Mouse (Mus musculus): ENCODE results near the gene Fam155a.
A peak's percentile ranks its signal among the peaks of the same experiment; 100 is the strongest.

The Fam155a gene

DNA sequence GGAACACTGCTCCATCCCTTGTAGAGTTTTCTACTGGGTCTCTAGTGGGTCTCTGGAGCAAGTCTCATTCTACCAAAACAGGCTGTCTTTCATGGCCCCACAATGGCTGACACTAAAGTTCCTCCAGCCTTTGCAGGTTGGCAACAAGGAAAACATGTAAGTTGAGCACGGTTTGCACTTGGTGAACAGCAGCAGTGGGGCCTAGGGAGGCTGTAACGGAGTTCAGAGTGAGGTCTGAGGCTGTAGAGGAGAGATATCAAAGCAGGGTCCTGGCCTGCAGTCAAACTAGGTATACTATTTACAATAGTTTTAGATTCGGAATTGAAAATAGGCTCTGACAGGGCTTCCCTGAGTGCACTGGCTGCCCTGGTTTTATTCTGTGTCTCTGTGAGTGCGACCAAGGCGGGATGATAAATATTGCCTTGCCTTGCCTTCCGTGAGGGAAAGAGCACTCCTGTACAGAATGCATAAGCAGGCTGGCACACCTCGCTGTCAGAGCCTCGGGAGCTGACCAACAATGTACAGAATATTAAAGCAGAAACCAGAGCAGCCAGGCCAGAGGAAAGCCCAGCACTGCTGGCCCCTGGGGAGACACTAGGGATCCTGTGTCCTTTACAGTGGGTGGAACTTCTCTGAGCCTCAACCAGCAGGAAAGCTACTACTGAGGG is 277.3 kb downstream of the Fam155a start:
- peak; percentile 2 for DNase-seq (ENCODE audit: low read depth, low spot score)

DNA sequence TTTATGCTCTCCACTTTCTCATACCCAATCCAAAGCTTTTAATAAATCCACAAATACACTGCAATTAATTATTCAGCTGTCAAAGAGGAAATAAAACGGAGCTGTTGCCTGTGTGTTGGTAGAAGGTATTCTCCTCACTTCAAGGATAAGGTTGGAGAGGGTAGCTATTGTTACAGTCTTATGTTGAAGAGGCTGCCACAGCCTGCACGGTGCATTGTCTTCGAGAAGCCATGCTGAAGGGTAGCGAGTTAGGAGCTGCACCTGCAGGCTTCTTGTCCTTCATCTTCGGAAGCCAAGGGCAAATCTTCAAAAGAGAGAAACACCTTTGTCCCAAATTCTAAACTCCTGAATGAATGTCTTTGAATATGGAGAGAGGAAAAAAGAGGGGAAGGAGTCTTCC is 288.4 kb downstream of the Fam155a start:
- no peak for DNase-seq (ENCODE audit: low read depth, low spot score)

DNA sequence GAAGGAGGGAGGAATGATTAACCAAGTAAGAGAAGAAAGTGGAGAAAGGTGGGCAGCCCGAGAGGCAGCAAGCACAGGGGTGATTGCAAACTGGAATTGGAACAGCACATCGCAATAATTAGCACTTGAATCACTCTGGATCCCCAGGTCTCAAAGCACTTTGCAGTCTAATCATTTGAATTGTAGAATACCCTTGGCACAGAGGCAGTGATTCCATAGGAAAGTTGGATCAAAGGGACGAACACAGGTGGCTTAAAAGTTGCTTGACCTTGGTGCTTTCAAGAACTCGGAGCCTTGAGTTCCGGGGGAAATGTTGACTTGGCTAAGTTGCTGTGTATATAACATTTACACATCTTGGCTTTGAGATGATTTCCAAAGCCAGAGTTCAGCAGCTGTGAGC is 299.7 kb downstream of the Fam155a start:
- DNase-seq (ENCODE audit: low read depth, low spot score): no peak

DNA sequence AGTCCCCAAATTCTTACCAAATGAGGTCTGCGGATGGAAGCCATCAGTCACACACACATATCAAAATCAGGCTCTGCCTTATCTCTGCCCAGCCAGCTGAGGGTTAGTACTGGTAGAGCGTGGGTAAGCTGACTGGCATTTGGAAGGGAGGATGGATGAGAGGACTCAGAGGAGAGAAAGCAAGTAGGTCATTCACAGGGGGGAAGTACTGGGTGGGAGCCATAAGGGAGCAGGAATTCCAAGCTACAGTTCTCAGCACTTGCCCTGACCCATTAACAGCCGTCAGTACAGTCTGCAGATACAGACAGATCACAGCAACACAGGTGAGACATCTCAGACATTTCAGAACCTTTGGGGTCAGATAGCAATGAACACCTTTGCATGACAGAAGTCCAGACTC is 300.8 kb downstream of the Fam155a start:
- no peak for DNase-seq (ENCODE audit: low read depth, low spot score)

DNA sequence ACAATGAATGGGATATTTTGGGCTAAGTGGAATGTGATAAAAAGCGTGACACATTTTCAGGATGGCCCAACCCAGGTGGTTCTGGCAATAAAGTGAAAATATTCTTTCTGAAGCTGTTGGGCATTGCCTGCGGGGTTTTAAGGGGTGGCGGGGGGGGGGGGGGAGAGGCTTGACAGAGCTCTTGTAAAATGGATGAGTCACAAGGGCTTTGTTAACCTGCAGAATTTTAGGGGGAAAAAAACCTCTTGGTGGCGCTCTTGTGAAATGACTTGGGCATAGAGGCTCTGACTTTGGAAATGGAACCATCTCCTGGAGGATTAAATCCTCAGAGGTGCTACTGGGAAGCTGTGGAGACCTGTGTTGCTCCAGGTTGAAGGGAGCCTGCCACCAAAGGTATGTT is 309.9 kb downstream of the Fam155a start:
- DNase-seq (ENCODE audit: low read depth, low spot score): no peak

DNA sequence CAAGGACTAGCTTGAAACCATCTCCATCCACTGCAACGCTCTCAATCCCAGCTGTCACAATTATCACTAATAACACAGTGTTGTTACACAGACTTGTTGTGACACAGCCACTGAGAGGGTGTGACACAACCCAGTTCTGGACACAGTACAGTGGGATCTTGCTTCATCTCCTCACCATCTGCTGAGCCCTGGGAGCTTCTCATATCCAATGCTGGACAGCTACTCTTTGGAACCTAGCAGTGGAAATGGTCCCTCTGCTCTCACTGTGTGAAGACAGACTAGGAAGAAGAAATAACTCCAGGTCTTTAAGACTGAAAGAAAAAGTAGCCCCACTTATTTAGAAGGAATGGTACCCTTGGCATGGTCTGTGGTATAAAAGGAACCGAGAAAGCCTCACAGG is 310.3 kb downstream of the Fam155a start:
- DNase-seq (ENCODE audit: low read depth, low spot score): no peak

DNA sequence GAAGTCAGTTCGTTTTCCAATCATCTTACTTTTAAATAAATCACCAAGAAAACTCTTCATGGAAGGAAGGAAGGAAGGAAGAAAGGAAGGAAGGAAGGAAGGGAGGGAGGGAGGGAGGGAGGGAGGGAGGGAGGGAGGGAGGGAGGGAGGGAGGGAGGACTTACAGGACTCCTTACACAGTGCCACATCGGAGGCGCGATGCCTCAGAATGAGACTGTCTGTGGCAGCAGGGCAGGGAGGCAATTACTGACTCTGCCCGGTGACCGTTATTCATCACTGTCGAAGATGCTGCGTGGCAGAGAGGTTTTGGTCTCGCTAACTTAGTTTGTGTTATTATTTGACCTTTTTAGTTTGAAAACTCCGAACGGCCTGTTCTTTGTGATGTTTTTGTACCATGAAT is 312.3 kb downstream of the Fam155a start:
- DNase-seq (ENCODE audit: low read depth, low spot score): no peak

DNA sequence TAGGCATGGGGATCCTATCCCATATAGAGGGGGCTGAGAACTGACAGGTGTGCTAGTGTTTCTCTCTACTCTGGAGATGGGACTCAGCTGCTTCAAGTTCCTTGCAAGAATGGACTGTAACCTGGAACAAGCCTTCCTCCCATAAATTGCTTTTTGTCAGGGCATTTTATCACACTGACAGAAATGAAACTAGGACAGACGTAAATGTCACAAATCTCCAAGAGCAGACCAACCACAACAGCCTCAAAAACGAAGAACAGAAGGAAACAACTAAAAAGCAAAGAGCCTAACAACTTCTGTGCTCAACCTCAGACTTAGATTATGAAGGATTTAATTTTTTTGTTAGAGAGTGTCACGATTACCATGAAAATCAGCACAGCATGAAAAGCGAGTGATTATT is 315.8 kb downstream of the Fam155a start:
- no peak for DNase-seq (ENCODE audit: low read depth, low spot score)

DNA sequence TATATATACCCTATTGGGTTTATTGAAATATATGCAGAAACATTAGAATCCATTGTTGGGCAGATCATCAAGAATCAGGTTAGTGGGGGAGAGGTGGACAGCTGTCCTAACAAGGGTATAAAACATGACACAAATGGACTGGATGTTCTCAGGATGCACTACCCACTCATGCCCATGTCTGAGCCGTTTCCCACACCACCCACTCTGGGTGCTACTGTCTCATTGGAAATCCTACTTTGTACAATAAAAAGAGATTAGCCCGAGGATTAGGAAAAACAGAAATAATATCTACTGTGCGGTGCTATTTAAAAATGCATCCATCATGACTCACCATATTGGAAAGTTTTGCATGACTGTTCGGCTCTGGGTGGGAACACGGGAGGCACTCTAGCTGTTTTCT is 317.2 kb downstream of the Fam155a start:
- no peak for DNase-seq (ENCODE audit: low read depth, low spot score)

DNA sequence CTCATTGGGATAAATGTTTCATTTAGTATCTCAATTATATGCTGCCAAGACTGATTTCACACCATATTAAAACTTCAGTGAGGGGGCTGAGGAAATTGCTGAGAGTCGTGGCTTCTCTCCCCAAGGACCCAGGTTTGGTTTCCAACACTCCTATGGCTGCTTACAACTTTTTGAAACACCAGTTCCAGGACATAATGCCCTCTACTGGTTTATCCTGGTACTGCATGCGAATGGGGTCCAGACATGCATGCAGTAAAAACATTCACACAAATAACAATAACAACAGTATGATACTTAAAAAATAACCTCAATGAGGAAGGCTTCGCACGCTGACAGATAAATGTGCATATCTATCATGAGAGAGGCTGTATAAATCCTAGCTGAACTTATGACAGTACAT is 319.4 kb downstream of the Fam155a start:
- no peak for DNase-seq (ENCODE audit: low read depth, low spot score)

DNA sequence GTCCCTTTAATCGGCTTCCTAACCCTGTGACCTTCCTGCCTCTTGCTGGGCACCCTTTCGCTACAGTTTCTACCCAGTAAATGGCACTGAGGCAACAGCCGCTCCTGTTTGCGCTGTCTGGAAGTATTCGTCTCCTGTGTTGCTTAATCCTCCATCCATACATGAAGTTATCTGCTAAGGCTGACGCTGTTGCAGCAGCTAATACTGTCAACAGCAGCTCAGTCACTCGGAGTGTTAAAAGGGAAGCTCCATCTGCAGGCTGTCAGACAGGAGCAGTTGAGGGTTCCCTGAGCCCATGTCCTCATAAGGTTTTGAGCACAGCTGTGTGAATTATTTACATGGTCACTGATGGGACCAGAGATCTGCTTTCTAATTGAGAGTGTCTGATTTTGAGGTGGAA is 322.3 kb downstream of the Fam155a start:
- DNase-seq (ENCODE audit: low read depth, low spot score): no peak

DNA sequence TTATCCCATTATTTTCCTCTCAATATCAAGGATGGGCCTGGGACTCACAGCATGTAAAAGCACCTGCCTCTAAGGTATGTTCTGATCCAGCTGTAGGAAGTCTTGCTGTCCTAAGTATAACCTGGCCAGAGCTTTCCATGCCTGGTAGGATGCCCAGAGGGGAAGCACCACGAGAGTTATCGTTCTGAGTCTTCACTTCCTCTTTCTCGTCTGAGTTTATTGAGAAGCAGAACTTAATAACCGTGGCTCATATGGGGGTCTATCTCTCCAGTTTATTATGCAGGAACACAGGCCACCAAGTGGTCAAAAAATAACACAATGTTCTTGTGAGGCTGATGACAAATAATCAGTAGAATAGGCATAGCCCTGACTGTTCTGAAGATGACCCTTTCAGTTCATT is 333.1 kb downstream of the Fam155a start:
- DNase-seq (ENCODE audit: low read depth, low spot score): no peak

DNA sequence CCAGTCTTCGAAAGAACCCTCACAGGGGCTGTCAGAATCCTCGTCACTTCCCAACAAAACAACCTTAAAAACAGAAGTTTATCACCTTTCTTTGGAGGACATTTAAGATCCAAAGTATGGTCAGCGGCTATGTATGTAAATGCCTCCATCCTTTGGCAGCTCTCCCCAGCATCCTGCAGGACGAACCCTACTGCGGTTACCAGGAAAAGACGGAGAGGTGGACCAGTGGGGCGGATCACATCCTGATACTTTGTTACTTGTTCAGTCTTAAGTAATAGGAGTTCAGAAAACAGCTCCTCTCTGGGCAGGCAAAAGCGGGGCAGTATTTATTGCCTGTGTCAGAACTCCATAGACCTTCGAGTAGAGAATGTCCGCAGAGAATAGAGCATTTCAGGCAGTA is 335.5 kb downstream of the Fam155a start:
- DNase-seq (ENCODE audit: low read depth, low spot score): no peak

DNA sequence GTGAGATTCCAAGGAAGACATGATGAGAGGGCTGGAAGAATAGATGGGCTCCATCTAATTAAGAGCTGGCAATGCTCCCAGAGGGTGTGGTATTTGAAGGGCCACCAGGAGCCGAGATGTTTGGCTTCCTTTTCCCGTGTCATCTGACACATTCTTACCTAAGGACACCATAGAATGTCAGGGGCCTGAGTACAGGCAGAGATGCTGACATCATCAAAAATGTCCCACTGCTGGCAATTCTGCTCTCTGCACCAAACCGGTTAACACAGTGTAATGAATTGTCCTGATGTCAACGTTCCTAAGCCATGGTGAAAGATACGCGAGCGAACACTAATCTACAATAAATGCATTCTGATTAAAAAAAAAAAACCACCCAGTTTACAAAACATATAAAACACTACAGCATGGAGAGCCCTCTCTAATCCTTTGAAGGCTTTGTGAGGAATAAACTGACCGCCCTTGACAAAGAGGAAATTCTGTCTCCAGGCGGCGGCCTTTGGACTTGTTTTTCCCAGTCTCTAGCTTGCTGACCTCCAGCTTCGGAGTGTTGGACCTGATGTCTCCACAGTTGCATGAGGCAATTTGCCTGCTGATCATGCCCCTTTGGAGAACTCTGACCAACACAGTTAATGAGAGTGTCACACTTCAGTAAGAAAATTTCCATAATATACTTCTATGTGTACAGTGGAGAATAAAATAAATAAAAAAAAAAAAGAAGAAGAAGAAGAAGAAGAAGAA is 338.2 kb downstream of the Fam155a start:
- no peak for DNase-seq (ENCODE audit: low read depth, low spot score)

DNA sequence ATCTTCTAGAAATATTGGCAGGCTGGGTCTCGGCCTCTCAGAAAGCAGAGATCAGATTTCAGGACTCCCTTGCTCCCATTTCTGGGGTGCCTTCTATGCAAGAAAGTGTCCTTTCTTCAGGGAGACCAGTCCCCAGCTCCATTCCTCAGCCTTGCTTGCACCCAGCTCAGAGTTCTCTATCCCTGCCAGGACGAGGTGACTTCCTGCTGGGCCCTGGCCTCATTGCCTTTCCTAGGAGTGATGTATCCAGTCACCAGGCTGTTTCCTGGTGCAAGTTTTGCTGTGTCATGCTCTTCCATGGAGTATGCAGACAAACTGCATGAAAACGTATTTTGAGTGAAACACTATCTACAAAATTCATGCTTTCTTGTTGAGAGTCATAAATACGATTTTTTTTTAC is 342.1 kb downstream of the Fam155a start:
- no peak for DNase-seq (ENCODE audit: low read depth, low spot score)

DNA sequence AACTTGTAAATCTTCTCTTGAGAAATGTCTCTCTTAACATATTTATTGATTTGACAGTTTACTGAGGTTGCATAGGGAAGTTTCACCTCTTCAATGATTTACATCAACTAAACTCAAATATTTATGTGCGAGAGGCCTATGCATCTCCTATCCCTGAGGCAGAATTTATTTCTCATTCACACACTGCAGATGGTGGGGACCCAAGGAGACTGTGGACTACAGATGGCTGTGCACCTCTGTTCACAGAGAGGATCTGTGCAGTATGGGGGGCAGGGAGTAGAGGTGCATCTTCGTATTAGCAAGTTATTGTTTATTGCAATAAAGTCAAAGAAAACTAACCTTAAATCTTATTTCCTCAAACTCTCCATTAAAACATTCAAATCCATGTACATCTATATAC is 346.9 kb downstream of the Fam155a start:
- DNase-seq (ENCODE audit: low read depth, low spot score): no peak

DNA sequence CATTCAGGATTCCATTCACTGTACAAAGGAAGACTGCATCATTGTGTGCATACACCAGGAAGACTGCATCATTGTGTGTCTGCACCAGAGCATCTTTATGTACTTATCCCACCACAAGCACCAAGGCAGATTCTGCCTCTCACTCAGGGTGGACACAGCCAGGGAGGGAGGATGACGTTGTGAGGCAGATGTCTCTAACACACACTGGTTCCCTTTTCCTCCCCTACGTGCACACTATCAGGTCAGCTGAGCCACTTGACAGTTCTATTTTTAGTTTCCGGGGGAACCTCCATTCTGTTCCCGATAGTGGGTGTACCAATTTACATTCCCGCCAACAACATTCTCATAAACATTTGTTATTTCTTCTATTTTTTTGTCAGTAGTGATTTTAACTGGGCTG is 347.4 kb downstream of the Fam155a start:
- no peak for DNase-seq (ENCODE audit: low read depth, low spot score)

DNA sequence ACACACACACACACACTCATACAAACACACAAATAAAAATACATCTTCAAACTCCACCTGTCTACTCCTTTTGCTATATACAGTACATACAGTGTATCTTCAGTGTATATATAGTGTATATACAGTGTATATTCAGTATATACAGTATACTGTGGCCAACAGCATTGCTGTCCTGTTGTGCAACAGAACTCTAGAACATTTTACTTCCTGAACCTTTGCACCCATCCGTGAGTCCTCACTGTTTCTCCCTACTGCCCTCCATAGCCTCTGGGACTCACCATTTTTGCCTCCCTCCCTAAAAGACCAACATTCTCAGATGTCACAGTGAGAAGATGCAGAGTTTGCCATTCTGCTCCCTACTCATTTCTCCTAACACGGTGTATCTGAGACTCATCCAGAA is 347.8 kb downstream of the Fam155a start:
- DNase-seq (ENCODE audit: low read depth, low spot score): no peak

DNA sequence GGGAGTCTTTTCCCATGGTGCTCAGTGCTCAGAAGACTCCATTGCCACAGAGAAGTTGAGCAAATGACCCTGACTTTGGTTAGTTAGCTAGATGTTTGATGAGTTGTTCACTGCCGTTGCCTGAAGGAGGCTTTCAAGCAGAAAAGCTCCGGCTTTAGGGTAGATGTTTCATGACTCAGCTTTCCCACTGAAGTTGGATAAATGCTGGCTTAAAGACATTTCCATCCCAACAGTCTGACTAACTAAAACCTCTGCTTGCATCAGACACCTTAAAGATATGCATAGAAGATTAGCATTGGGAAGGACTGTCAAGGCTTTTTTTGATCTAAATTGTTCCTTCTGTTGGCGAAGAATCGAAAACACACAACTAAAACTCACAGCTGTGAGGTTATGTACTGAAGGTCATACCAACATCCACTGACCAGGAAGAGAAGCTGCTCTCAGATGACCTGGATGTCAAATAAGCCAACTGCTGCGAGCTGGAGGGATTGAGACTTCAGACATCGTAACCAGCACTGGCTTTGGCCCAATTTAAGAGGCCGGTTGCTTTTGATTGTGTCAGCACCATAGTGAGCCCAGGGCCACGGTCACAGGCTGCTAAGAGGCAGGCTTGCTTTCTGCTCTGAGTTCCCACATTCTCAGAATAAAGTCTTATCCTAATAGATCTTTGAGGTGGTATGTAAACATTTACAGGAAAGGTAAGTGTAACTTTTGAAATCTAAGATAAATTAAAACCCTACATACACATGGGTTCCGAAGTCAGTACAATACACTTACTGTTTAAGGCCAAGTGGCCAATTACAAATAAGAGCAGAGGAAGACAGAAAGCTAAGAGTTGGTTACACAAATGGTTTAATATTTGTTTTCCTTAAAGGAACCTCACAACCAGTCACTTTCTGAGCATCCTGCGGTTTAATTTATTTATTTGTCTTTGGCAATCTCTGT is 351.8 kb downstream of the Fam155a start:
- DNase-seq (ENCODE audit: low read depth, low spot score): no peak

DNA sequence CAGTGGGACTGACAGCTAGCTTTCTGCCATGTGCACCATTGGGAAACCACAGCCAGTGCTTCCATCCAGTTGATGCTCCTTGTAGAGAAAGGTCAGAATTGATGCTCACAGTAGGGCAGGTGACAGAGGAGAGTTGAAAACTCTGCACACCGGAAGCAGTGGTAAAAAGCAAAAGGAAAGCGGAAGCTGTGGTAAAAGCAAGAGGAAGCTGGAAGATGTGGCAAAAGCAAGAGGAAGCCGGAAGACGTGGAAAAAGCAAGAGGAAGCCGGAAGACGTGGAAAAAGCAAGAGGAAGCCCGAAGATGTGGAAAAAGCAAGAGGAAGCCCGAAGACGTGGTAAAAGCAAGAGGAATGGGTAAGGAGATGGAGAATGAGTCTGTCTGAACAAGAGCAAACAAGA is 354.8 kb downstream of the Fam155a start:
- no peak for DNase-seq (ENCODE audit: low read depth, low spot score)

DNA sequence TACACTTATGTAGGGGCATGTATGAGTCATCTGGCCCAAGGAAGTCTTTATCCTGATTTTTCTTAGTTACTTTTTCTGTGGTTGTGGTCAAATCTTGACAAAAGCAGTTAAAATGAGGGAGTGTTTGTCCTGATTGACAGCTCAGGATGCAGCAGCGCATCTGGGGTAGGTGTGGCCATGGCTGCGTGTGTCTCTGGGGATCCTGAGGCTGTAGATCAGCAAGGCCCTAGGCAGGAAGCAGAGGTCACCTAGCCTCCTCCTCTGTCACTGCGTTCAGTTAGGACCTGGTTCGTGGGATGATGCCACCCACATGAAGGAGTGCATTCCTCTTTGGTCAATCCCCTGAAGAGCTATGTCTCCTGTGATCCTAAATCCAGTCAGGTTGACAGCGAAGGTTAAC is 362.5 kb downstream of the Fam155a start:
- no peak for DNase-seq (ENCODE audit: low read depth, low spot score)

DNA sequence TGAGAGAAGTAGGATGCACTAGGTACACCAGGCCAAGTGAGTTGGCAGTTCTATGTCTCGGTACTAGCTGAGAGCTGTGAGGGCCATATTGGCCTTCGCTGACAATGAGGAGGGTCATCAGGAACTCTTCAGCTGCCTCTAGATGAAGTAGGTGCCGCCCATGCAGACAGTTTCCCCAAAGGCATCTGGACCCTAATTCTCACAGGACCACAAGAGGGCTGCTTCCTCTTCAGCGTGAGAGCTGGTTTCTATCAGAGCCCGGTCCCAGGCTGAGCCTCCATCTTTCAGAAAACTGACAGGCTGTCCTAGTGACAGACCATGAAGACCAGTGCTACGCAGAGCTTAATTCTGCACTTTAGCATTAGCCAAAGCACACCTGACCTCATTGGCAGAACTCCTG is 364.8 kb downstream of the Fam155a start:
- no peak for DNase-seq (ENCODE audit: low read depth, low spot score)

DNA sequence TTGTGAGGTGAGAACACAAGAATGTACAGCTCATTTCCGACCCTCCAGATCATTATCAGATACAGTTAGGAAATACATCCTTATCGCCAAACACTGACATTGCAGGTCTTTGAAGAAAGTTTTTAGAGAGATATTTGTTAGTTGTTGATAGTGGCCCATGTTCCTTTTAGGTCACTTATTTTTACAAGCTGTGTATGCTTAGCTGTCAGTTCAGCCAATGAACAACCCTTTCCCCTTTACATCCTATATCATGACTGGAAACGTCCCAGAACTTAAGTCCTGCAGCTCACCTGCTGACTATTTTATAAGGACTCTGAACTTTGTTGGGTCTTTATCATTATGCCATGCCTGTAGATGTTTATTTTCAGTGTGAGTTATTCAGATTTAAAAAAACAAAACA is 366.3 kb downstream of the Fam155a start:
- DNase-seq (ENCODE audit: low read depth, low spot score): no peak
